Mouse (Mus musculus) heart, embryonic 13.5 days (tissue): ENCODE measurements at regions not wholly inside any gene's neighbourhood (a gene's known extent, or its start where the extent isn't known, plus 50 kb on each side); places are given as distances from the start of the nearest gene placed in this dataset.
A peak's percentile ranks its signal among the peaks of the same experiment; 100 is the strongest.

ENCODE experiments used
- ATAC-seq: fragments of 200-750 bp; cut with Nextera tagmentation; 2 replicates; pipeline ENCODE4 v1.8.0; 2017; ENCODE audit warnings: moderate TSS enrichment; ENCODE audit not compliant: insufficient number of reproducible peaks, low FRiP score, low TSS enrichment; ENCODE audit errors: extremely low read depth
- H3K27ac ChIP-seq: fragments of 300-500 bp; sonication (generic); replicated peaks from 2 replicates; pipeline ENCODE4 v1.5.1; 2015; ENCODE audit warnings: moderate library complexity, mild to moderate bottlenecking, inconsistent platforms
- H3K27me3 ChIP-seq: fragments of 300-500 bp; sonication (generic); replicated peaks from 2 replicates; pipeline ENCODE4 v1.6.1; 2015; ENCODE audit warnings: mild to moderate bottlenecking, inconsistent platforms
- H3K36me3 ChIP-seq: fragments of 300-500 bp; sonication (generic); 2 replicates; pipeline ENCODE4 v1.6.1; 2015; ENCODE audit warnings: mild to moderate bottlenecking, inconsistent platforms
- H3K4me1 ChIP-seq: fragments of 300-500 bp; sonication (generic); 2 replicates; pipeline ENCODE4 v1.6.1; 2015; ENCODE audit warnings: inconsistent platforms
- H3K4me2 ChIP-seq: fragments of 300-500 bp; sonication (generic); 2 replicates; pipeline ENCODE4 v1.6.1; 2015; ENCODE audit warnings: inconsistent platforms, mild to moderate bottlenecking, moderate library complexity
- H3K4me3 ChIP-seq: fragments of 300-500 bp; sonication (generic); 2 replicates; pipeline ENCODE4 v1.5.1; 2015; ENCODE audit warnings: moderate library complexity, mild to moderate bottlenecking, inconsistent platforms
- H3K9ac ChIP-seq: fragments of 300-500 bp; sonication (generic); 2 replicates; pipeline ENCODE4 v1.6.1; 2015; ENCODE audit warnings: inconsistent platforms, mild to moderate bottlenecking, moderate library complexity
- H3K9me3 ChIP-seq: fragments of 300-500 bp; sonication (generic); 2 replicates; pipeline ENCODE4 v1.6.1; 2016; ENCODE audit warnings: inconsistent platforms
- WGBS: fragments of 180-500 bp; shearing (Covaris S2); methylation state at CpG from one replicate; pipeline ENCODE4 v1.1.7; 2015; ENCODE audit warnings: mixed read lengths; 5-methylcytosine and 5-hydroxymethylcytosine counted together

DNA sequence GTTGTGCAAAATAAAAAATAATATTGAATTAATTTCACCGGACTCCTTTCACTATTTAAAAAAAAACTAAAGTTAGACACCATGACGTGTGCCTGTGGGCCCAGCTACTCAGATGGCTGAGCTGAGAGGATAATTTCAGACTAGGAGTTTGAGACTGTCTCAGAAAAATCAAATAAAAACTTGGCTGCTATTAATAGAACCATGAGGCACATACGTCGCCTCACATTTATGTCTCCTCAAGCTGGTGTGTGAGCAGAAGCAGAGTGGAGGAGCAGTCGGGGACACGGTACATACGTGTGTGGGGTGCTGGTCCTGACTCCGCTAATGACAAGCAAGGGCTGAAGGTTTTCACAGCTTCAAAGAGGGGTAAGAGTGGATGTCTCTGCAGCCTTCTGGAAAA is 52.8 kb upstream of the Dmrtb1 start:
- H3K4me3 ChIP-seq: no peak overlapping the region
- H3K27ac ChIP-seq: no peak overlapping the region
- no peak overlapping the region for H3K9ac ChIP-seq
- no peak overlapping the region for H3K4me2 ChIP-seq
- H3K9me3 ChIP-seq: no peaks in the 10 kb centered on the region
- no peaks in the 10 kb centered on the region; the same call in 1 of the 2 replicates for H3K4me1 ChIP-seq
- 76% methylated on average over 8 of the region's 8 CpGs for WGBS
- no peak for ATAC-seq
- peaks cover 78% of the 10 kb centered on the region for H3K27me3 ChIP-seq
- H3K36me3 ChIP-seq: no peaks in the 10 kb centered on the region

DNA sequence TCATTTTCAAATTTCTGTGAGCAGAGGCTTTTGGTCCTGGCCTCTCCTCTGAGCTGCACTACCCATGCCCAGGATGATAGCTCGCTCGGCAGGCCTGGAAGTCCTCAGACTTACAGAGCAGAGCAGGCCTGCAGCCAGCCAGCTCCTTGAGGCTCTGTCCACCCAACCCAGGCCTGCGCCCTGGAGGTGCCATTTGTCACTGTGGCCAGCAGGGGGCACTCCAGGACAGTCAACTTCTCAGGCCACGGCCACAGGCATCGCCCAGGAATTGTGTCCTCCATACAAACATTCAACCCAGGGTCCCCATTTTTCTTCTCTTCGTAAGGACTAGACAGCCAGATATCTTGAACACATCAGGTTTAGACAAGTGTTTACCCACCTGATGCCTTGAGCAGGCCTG is 53.9 kb upstream of the Dmrtb1 start:
- H3K9me3 ChIP-seq: no peaks in the 10 kb centered on the region
- H3K4me3 ChIP-seq: no peak overlapping the region
- H3K9ac ChIP-seq: no peak overlapping the region
- H3K4me2 ChIP-seq: no peak overlapping the region
- no peak overlapping the region for H3K27ac ChIP-seq
- ATAC-seq: no peak
- WGBS: 7% methylated on average over 6 of the region's 6 CpGs
- peaks cover 81% of the 10 kb centered on the region for H3K27me3 ChIP-seq
- no peaks in the 10 kb centered on the region; the same call in 1 of the 2 replicates for H3K4me1 ChIP-seq
- no peaks in the 10 kb centered on the region for H3K36me3 ChIP-seq

DNA sequence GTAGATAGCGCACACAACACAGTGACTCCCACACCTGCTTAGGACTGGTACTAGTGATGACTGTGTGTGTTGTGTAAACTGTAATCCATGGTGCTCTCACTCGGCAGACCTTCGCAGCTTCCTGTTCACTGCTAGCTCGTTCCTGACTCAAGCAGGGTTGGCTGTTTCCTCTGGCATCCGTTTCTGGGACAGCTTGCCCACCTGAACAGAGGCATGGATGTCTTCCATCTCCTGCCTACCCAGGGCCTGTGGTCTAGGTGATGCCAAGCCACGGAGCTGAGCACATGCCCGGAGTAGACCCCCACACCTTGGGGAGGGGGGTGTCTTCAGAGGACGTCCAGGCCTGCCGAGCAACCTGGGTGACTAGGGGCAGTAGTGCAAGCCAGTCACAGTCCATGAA is 54.7 kb upstream of the Dmrtb1 start:
- H3K4me3 ChIP-seq: no peak overlapping the region
- peaks cover 81% of the 10 kb centered on the region for H3K27me3 ChIP-seq
- H3K36me3 ChIP-seq: no peaks in the 10 kb centered on the region
- 0 out of 2 replicates have a peak overlapping the region, but pooled peaks have one; percentile 19 for H3K9ac ChIP-seq
- no peaks in the 10 kb centered on the region for H3K4me1 ChIP-seq
- H3K4me2 ChIP-seq: no peak overlapping the region
- no peaks in the 10 kb centered on the region for H3K9me3 ChIP-seq
- no peak overlapping the region for H3K27ac ChIP-seq
- no peak for ATAC-seq
- WGBS: 68% methylated on average over 9 of the region's 9 CpGs

GRCm38 (mm10) chr4:107739789-107740405 is 55.9 kb upstream of the Dmrtb1 start:
- H3K4me1 ChIP-seq: no peaks in the 10 kb centered on the region
- peaks cover 81% of the 10 kb centered on the region for H3K27me3 ChIP-seq
- no peak overlapping the region for H3K4me2 ChIP-seq
- H3K9me3 ChIP-seq: no peaks in the 10 kb centered on the region
- H3K27ac ChIP-seq: no peak overlapping the region
- no peak for ATAC-seq
- no peak overlapping the region for H3K9ac ChIP-seq
- H3K36me3 ChIP-seq: no peaks in the 10 kb centered on the region
- 74% methylated on average over 6 of the region's 6 CpGs for WGBS
- H3K4me3 ChIP-seq: no peak overlapping the region

GRCm38 (mm10) chr4:107743646-107744045 is 58.4 kb upstream of the Lrp8 start:
- H3K9ac ChIP-seq: no peak overlapping the region
- H3K9me3 ChIP-seq: no peaks in the 10 kb centered on the region
- no peak overlapping the region for H3K4me2 ChIP-seq
- no peak for ATAC-seq
- WGBS: 75% methylated on average over 2 of the region's 2 CpGs
- peaks cover 87% of the 10 kb centered on the region for H3K27me3 ChIP-seq
- no peaks in the 10 kb centered on the region for H3K36me3 ChIP-seq
- peaks cover 16% of the 10 kb centered on the region for H3K4me1 ChIP-seq
- H3K27ac ChIP-seq: no peak overlapping the region
- H3K4me3 ChIP-seq: no peak overlapping the region

DNA sequence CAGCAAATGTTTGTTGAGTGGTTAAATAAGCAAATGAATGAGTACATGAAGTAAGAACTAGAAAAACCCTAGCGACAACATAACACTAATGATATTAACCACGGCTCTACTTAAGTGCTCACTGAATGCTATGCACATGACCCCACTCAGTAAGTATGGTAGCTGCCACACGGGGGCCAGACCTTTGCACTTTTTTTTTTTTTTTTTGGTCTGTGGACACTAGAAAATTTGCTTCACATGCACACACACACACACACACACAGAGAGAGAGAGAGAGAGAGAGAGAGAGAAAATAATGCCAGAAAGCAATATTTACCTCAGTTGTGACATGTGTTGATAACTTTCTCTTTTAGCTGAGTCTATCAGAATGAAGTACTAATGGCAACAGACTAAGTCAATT is 55.7 kb upstream of the Lrp8 start:
- no peak overlapping the region for H3K27ac ChIP-seq
- H3K9ac ChIP-seq: no peak overlapping the region
- H3K4me2 ChIP-seq: no peak overlapping the region
- ATAC-seq: no peak
- peaks cover 87% of the 10 kb centered on the region for H3K27me3 ChIP-seq
- no peaks in the 10 kb centered on the region for H3K9me3 ChIP-seq
- no peaks in the 10 kb centered on the region for H3K36me3 ChIP-seq
- no peak overlapping the region for H3K4me3 ChIP-seq
- peaks cover 23% of the 10 kb centered on the region for H3K4me1 ChIP-seq
- 67% methylated on average over 3 of the region's 3 CpGs for WGBS

- Histone ChIP-seq H3K27me3 (peaks cover 87% of the 10 kb centered on the region), H3K9me3 (no peaks in the 10 kb centered on the region), H3K4me2 (no peak overlapping the region), H3K36me3 (no peaks in the 10 kb centered on the region), H3K9ac (no peak overlapping the region), H3K27ac (no peak overlapping the region), H3K4me1 (peaks cover 23% of the 10 kb centered on the region), H3K4me3 (no peak overlapping the region)
- ATAC-seq: no peak
- WGBS: 75% methylated on average over 5 of the region's 5 CpGs
Observed at GRCm38 (mm10) chr4:107746923-107747431, 55.1 kb upstream of the Lrp8 start.

GRCm38 (mm10) chr4:107747454-107747853 is 54.6 kb upstream of the Lrp8 start:
- H3K9me3 ChIP-seq: no peaks in the 10 kb centered on the region
- H3K9ac ChIP-seq: no peak overlapping the region
- H3K4me3 ChIP-seq: no peak overlapping the region
- no peak for ATAC-seq
- H3K4me1 ChIP-seq: peaks cover 23% of the 10 kb centered on the region
- WGBS: 59% methylated on average over 9 of the region's 9 CpGs
- H3K36me3 ChIP-seq: no peaks in the 10 kb centered on the region
- no peak overlapping the region for H3K27ac ChIP-seq
- peaks cover 83% of the 10 kb centered on the region for H3K27me3 ChIP-seq
- no peak overlapping the region for H3K4me2 ChIP-seq

DNA sequence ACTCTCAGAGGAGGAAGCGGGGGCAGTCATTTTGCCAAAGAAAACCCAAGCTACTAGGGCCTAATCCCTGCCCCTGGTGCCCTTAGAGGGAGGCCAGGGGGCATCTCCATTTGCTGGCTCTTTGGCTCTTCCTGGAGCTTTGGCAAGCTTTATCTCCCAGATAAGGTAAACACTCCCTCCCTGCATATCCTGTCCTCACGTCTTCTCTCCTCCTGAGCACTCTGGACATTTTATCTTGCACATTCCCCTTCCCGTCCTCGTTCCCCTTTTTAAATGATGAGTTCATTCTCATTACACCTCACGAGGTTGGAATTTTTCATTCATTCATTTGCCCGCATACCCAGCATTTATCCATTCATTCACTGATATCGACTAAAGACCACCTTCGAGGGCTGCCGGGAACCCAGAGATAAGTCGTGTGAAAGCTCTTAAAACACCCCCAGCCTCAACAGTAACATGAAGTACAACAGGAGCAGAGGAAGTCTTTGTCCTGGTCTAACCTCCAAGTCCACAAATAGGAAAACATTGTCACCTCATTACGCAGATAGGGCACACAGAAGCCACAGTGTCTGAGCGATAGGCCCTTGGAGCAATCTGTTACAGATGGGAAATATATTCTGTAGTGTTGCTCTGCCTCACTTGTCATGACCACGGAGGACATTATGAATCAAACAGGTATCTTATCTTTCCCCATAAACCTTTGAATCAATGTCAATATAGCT is 54.0 kb upstream of the Lrp8 start:
- Histone ChIP-seq H3K9me3 (no peaks in the 10 kb centered on the region), H3K27me3 (peaks cover 77% of the 10 kb centered on the region), H3K4me1 (peaks cover 23% of the 10 kb centered on the region), H3K27ac (no peak overlapping the region), H3K36me3 (no peaks in the 10 kb centered on the region), H3K9ac (no peak overlapping the region), H3K4me2 (peak overlapping the region; percentile 27; the same call in 1 of the 2 replicates), H3K4me3 (no peak overlapping the region)
- 9% methylated on average over 13 of the region's 13 CpGs for WGBS
- ATAC-seq: no peak

DNA sequence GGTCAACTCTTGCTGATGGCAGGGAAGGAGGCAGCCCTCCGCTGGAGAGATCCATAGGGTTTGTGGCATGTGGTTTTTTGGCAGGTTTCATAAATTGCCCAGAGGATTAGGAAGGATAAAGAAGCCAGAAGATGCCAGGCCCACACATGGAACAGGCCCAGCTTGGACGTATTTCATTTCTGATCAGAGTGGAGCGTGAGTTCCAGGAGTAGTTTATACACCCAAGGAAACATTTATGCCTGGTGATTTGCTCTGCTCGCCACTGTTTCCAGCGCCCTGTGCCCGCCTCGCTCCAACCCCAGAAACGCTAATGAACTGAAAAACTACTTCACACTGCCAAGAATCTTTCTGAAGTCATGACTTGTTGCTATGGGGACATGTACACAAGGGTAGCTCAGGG is 53.0 kb upstream of the Lrp8 start:
- H3K27ac ChIP-seq: no peak overlapping the region
- peaks cover 23% of the 10 kb centered on the region for H3K4me1 ChIP-seq
- H3K27me3 ChIP-seq: peaks cover 72% of the 10 kb centered on the region
- 82% methylated on average over 8 of the region's 8 CpGs for WGBS
- no peaks in the 10 kb centered on the region for H3K36me3 ChIP-seq
- no peak for ATAC-seq
- H3K4me3 ChIP-seq: no peak overlapping the region
- no peak overlapping the region for H3K4me2 ChIP-seq
- no peaks in the 10 kb centered on the region for H3K9me3 ChIP-seq
- no peak overlapping the region for H3K9ac ChIP-seq

DNA sequence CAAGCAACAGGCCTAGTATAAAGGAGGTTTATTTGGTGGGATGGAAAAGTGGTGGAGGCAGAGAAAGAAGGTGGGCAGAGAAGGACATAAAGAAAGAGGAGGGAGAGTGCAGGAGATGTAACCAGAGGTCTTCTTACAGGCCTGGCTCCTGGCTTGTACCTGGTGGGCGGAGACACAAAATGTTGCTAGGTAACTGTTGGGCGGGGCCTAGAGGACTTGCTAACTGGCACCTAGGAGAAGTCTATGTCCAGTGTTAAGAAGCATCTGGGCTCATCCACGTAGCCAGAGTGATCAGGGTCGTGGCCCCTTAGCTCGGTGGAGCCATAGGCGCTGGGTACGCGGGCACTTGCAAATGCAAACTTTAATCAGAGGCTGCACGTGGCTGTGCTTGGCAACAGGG is 52.0 kb upstream of the Lrp8 start:
- H3K4me3 ChIP-seq: no peak overlapping the region
- H3K4me2 ChIP-seq: no peak overlapping the region
- no peak overlapping the region for H3K9ac ChIP-seq
- H3K36me3 ChIP-seq: no peaks in the 10 kb centered on the region
- H3K4me1 ChIP-seq: peaks cover 23% of the 10 kb centered on the region
- no peaks in the 10 kb centered on the region for H3K9me3 ChIP-seq
- ATAC-seq: no peak
- H3K27me3 ChIP-seq: peaks cover 72% of the 10 kb centered on the region
- H3K27ac ChIP-seq: no peak overlapping the region
- WGBS: 65% methylated on average over 9 of the region's 9 CpGs
